Mouse (Mus musculus): ENCODE measurements around the gene Aldh9a1.

The Aldh9a1 gene

GRCm38 (mm10) chr1:167350597-167351415 is 1.0 kb downstream of the Aldh9a1 start:
- no peak for DNase-seq

GRCm38 (mm10) chr1:167352403-167352802 is 2.6 kb downstream of the Aldh9a1 start:
- no peak for DNase-seq

- no peak for DNase-seq
Measured at GRCm38 (mm10) chr1:167357387-167357786, 7.6 kb downstream of the Aldh9a1 start.

- DNase-seq = peak; percentile 47
Measured at GRCm38 (mm10) chr1:167358731-167359130, 8.9 kb downstream of the Aldh9a1 start.

GRCm38 (mm10) chr1:167360268-167360667 is 10.5 kb downstream of the Aldh9a1 start:
- DNase-seq = no peak

- peak; percentile 33 for DNase-seq
Measured at GRCm38 (mm10) chr1:167362819-167363218, 13.0 kb downstream of the Aldh9a1 start.

- no peak for DNase-seq
Measured at GRCm38 (mm10) chr1:167363322-167363721, 13.5 kb downstream of the Aldh9a1 start.

- peak; percentile 66 for DNase-seq
Measured at GRCm38 (mm10) chr1:167365808-167366207, 16.0 kb downstream of the Aldh9a1 start.

- DNase-seq = peak; percentile 15
Measured at GRCm38 (mm10) chr1:167366621-167367020, 16.8 kb downstream of the Aldh9a1 start.

- DNase-seq = no peak
Measured at GRCm38 (mm10) chr1:167368018-167368417, 18.2 kb downstream of the Aldh9a1 start.

- DNase-seq = no peak
Measured at GRCm38 (mm10) chr1:167368513-167368912, 18.7 kb downstream of the Aldh9a1 start.

GRCm38 (mm10) chr1:167369905-167370304 is 20.1 kb downstream of the Aldh9a1 start:
- peak; percentile 91 for DNase-seq

- DNase-seq = no peak
Measured at GRCm38 (mm10) chr1:167372739-167373138, 22.9 kb downstream of the Aldh9a1 start.

GRCm38 (mm10) chr1:167374003-167374784 is 24.4 kb downstream of the Aldh9a1 start:
- DNase-seq = peak; percentile 84

- peak; percentile 70 for DNase-seq
Measured at GRCm38 (mm10) chr1:167374942-167375341, 25.2 kb downstream of the Aldh9a1 start.

- DNase-seq = peak; percentile 15
Measured at GRCm38 (mm10) chr1:167378019-167378418, 28.2 kb downstream of the Aldh9a1 start.

- DNase-seq = no peak
Measured at GRCm38 (mm10) chr1:167379751-167380150, 30.0 kb downstream of the Aldh9a1 start.

GRCm38 (mm10) chr1:167380223-167380622 is 30.4 kb downstream of the Aldh9a1 start:
- peak; percentile 35 for DNase-seq

GRCm38 (mm10) chr1:167381050-167382015 is 31.5 kb downstream of the Aldh9a1 start:
- peak; percentile 22 for DNase-seq

GRCm38 (mm10) chr1:167382316-167382715 is 32.5 kb downstream of the Aldh9a1 start:
- DNase-seq = no peak

GRCm38 (mm10) chr1:167382763-167383162 is 33.0 kb downstream of the Aldh9a1 start:
- no peak for DNase-seq

GRCm38 (mm10) chr1:167383178-167383577 is 33.4 kb downstream of the Aldh9a1 start:
- no peak for DNase-seq

GRCm38 (mm10) chr1:167384156-167384555 is 34.4 kb downstream of the Aldh9a1 start:
- no peak for DNase-seq

All from kidney, postnatal 14 days (tissue).